Mouse (Mus musculus): ENCODE results near the gene Tmem132d. TPM values are rescaled to one million over a fixed set of nuclear protein-coding genes. Genes with fewer than 3 reads are reported as not detected.

Gene Tmem132d
- polyA plus RNA-seq, 1 experiment from 2014 or later = 0.32 TPM

- no peak overlapping the region for H3K27ac ChIP-seq (ENCODE audit: poor library complexity, severe bottlenecking)
- no peaks in the 10 kb centered on the region for H3K4me1 ChIP-seq (replicated peaks)
- H3K27me3 ChIP-seq (replicated peaks) = no peaks in the 10 kb centered on the region
- H3K9ac ChIP-seq = no peak overlapping the region
- no peak for ATAC-seq (ENCODE audit: insufficient number of reproducible peaks, low FRiP score)
- H3K4me2 ChIP-seq = no peak overlapping the region
- H3K4me3 ChIP-seq = no peak overlapping the region
- no peaks in the 10 kb centered on the region for H3K36me3 ChIP-seq
- peaks cover 10% of the 10 kb centered on the region; the same call in 1 of the 2 replicates for H3K9me3 ChIP-seq (replicated peaks)
- 68% methylated on average over 6 of the region's 6 CpGs for WGBS
Observed at GRCm38 (mm10) chr5:127874461-127874860, 558.4 kb downstream of the Tmem132d start.

GRCm38 (mm10) chr5:127865157-127865556 is 567.7 kb downstream of the Tmem132d start:
- Histone ChIP-seq H3K4me2 (no peak overlapping the region), H3K9ac (no peak overlapping the region), H3K27ac (ENCODE audit: poor library complexity, severe bottlenecking) (no peak overlapping the region), H3K4me3 (no peak overlapping the region), H3K9me3 (replicated peaks) (no peaks in the 10 kb centered on the region), H3K4me1 (replicated peaks) (no peaks in the 10 kb centered on the region), H3K36me3 (no peaks in the 10 kb centered on the region), H3K27me3 (replicated peaks) (no peaks in the 10 kb centered on the region)
- ATAC-seq (ENCODE audit: insufficient number of reproducible peaks, low FRiP score) = no peak
- 78% methylated on average over 6 of the region's 6 CpGs for WGBS

DNA sequence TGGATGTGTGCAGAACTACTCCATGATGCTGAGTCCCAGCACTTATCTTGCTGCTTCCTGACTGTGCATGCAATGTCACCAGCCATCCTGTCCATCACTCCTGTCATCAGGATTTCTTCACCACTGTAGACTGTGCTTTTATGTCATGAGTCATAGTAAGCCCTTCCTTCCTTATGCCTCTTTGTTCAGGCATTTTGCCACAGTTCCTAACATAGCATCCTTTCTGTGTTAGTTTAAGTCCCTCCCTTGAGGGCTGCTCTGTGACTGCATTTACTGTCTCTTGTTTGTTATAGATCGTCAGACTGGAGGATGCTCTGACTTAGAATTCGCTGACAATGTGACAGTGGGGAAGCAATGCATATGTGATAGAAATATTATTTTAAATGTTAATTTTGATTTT is 573.2 kb downstream of the Tmem132d start:
- Histone ChIP-seq H3K9ac (no peak overlapping the region), H3K27me3 (replicated peaks) (no peaks in the 10 kb centered on the region), H3K4me1 (replicated peaks) (no peaks in the 10 kb centered on the region), H3K27ac (ENCODE audit: poor library complexity, severe bottlenecking) (no peak overlapping the region), H3K4me3 (no peak overlapping the region), H3K9me3 (replicated peaks) (no peaks in the 10 kb centered on the region), H3K4me2 (no peak overlapping the region), H3K36me3 (no peaks in the 10 kb centered on the region)
- 66% methylated on average over 2 of the region's 2 CpGs for WGBS
- no peak for ATAC-seq (ENCODE audit: insufficient number of reproducible peaks, low FRiP score)

GRCm38 (mm10) chr5:127852305-127852704 is 580.6 kb downstream of the Tmem132d start:
- H3K4me3 ChIP-seq = no peak overlapping the region
- H3K9ac ChIP-seq = no peak overlapping the region
- no peak overlapping the region for H3K27ac ChIP-seq (ENCODE audit: poor library complexity, severe bottlenecking)
- no peaks in the 10 kb centered on the region for H3K36me3 ChIP-seq
- ATAC-seq (ENCODE audit: insufficient number of reproducible peaks, low FRiP score) = no peak
- peaks cover 3% of the 10 kb centered on the region for H3K9me3 ChIP-seq (replicated peaks)
- H3K4me1 ChIP-seq (replicated peaks) = no peaks in the 10 kb centered on the region
- WGBS = 77% methylated on average over 1 of the region's 1 CpGs
- no peaks in the 10 kb centered on the region for H3K27me3 ChIP-seq (replicated peaks)
- H3K4me2 ChIP-seq = no peak overlapping the region

DNA sequence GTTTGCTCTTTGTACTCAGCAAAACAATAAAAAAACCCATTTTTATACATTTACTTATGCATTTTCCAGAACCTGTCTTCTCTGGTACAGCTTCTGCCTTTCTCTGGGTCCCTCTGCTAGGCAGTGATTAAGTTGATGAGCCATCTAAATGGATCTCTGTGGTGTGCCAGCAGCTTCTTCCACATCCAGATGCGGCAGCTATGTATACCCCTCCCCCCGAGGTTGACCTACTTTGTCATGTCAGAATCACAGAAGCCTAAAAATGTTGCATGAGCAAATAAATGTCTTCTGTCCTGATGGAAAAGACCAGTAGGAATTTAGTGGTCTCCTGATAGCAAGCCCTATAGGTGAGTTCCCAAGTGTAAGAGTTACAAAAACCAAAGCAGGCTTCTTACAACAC is 601.1 kb downstream of the Tmem132d start:
- Histone ChIP-seq H3K9ac (no peak overlapping the region), H3K4me2 (no peak overlapping the region), H3K36me3 (no peaks in the 10 kb centered on the region), H3K27ac (ENCODE audit: poor library complexity, severe bottlenecking) (no peak overlapping the region), H3K9me3 (replicated peaks) (peaks cover 8% of the 10 kb centered on the region; the same call in 1 of the 2 replicates), H3K4me1 (replicated peaks) (no peaks in the 10 kb centered on the region), H3K4me3 (no peak overlapping the region), H3K27me3 (replicated peaks) (no peaks in the 10 kb centered on the region)
- ATAC-seq (ENCODE audit: insufficient number of reproducible peaks, low FRiP score) = no peak
- WGBS = 77% methylated on average over 2 of the region's 2 CpGs

DNA sequence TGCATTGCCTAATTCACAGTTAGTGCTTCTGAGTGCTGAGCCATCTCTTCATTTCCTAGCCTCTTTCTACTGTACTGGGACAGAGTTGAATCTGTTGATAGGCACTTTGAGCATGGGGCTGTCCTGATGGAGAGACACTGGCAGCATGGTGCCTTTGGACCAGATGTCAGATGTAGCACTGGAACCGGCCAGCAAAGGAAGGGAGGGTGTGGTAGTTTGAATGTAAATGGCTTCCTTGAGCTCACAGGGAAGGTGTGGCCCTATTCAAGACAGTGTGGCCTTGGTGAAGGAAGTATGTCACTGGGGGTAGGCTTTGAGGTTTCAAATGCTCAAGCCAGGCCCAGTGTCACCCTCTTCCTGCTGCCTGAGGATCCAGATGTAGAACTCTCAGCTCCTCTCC is 602.0 kb downstream of the Tmem132d start:
- no peak overlapping the region for H3K9ac ChIP-seq
- H3K4me2 ChIP-seq = no peak overlapping the region
- peaks cover 8% of the 10 kb centered on the region; the same call in 1 of the 2 replicates for H3K9me3 ChIP-seq (replicated peaks)
- WGBS = 71% methylated on average over 1 of the region's 1 CpGs
- H3K4me1 ChIP-seq (replicated peaks) = no peaks in the 10 kb centered on the region
- H3K36me3 ChIP-seq = no peaks in the 10 kb centered on the region
- no peak overlapping the region for H3K27ac ChIP-seq (ENCODE audit: poor library complexity, severe bottlenecking)
- ATAC-seq (ENCODE audit: insufficient number of reproducible peaks, low FRiP score) = no peak
- no peak overlapping the region for H3K4me3 ChIP-seq
- H3K27me3 ChIP-seq (replicated peaks) = no peaks in the 10 kb centered on the region

DNA sequence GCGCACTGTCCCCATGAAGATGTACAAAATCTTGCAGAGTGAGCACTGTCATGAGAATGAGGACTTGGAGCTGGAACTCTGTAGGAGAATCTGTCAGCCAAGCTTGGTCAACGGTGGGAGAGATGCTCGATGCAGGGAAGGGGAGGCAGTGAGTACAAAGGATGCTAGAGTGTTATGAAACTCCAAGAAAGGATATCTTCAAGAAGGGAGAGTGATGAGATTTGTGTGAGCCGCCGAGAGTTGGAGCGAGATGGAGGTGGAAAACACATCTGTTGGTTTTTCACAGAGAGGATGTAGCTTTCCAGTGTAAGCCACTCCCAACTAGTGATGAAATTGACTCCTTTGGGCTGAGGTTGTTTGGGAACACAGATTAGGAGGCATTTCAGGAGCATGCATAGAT is 604.1 kb downstream of the Tmem132d start:
- Histone ChIP-seq H3K27me3 (replicated peaks) (no peaks in the 10 kb centered on the region), H3K9me3 (replicated peaks) (peaks cover 9% of the 10 kb centered on the region), H3K9ac (no peak overlapping the region), H3K4me1 (replicated peaks) (no peaks in the 10 kb centered on the region), H3K36me3 (no peaks in the 10 kb centered on the region), H3K4me3 (no peak overlapping the region), H3K27ac (ENCODE audit: poor library complexity, severe bottlenecking) (no peak overlapping the region), H3K4me2 (no peak overlapping the region)
- no peak for ATAC-seq (ENCODE audit: insufficient number of reproducible peaks, low FRiP score)
- 78% methylated on average over 6 of the region's 6 CpGs for WGBS

- Histone ChIP-seq H3K27ac (ENCODE audit: poor library complexity, severe bottlenecking) (no peak overlapping the region), H3K4me3 (no peak overlapping the region), H3K4me1 (replicated peaks) (no peaks in the 10 kb centered on the region), H3K27me3 (replicated peaks) (no peaks in the 10 kb centered on the region), H3K9me3 (replicated peaks) (peaks cover 6% of the 10 kb centered on the region), H3K4me2 (no peak overlapping the region), H3K36me3 (no peaks in the 10 kb centered on the region), H3K9ac (no peak overlapping the region)
- no peak for ATAC-seq (ENCODE audit: insufficient number of reproducible peaks, low FRiP score)
- WGBS = 18% methylated on average over 1 of the region's 1 CpGs
Observed at GRCm38 (mm10) chr5:127821960-127822359, 610.9 kb downstream of the Tmem132d start.

- H3K9ac ChIP-seq = no peak overlapping the region
- no peak for ATAC-seq (ENCODE audit: insufficient number of reproducible peaks, low FRiP score)
- no peak overlapping the region for H3K4me3 ChIP-seq
- no peak overlapping the region for H3K4me2 ChIP-seq
- no peaks in the 10 kb centered on the region for H3K36me3 ChIP-seq
- 0 out of 2 replicates have a peak, but pooled peaks cover 4% of the 10 kb centered on the region for H3K9me3 ChIP-seq (replicated peaks)
- H3K27ac ChIP-seq (ENCODE audit: poor library complexity, severe bottlenecking) = no peak overlapping the region
- no peaks in the 10 kb centered on the region for H3K4me1 ChIP-seq (replicated peaks)
- 79% methylated on average over 8 of the region's 8 CpGs for WGBS
- H3K27me3 ChIP-seq (replicated peaks) = no peaks in the 10 kb centered on the region
Observed at GRCm38 (mm10) chr5:127815292-127815691, 617.6 kb downstream of the Tmem132d start.

GRCm38 (mm10) chr5:127807419-127807818 is 625.5 kb downstream of the Tmem132d start:
- Histone ChIP-seq H3K4me2 (no peak overlapping the region), H3K9ac (no peak overlapping the region), H3K36me3 (no peaks in the 10 kb centered on the region), H3K27me3 (replicated peaks) (no peaks in the 10 kb centered on the region), H3K27ac (ENCODE audit: poor library complexity, severe bottlenecking) (no peak overlapping the region), H3K4me1 (replicated peaks) (no peaks in the 10 kb centered on the region), H3K4me3 (no peak overlapping the region), H3K9me3 (replicated peaks) (peaks cover 14% of the 10 kb centered on the region; the same call in 1 of the 2 replicates)
- 64% methylated on average over 3 of the region's 3 CpGs for WGBS
- no peak for ATAC-seq (ENCODE audit: insufficient number of reproducible peaks, low FRiP score)

DNA sequence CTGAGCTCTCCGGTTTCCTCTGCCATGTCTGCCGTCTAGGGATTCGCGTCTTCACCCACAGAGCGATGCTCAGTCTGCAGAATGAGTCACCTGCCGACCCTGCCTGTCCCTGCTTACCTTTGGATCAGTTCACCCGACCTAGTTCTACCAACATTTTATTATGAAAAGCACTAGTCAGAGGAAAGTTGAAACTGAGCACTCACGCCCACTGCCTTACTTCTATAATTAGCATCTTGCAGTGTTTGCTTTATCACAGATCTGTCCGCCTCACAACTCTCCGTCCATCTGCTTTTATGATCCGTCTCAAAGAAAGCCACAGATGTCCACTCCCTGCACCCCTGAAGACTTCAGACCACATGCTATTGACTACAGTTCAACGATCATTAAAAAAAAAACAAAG is 626.0 kb downstream of the Tmem132d start:
- Histone ChIP-seq H3K4me2 (no peak overlapping the region), H3K9ac (no peak overlapping the region), H3K9me3 (replicated peaks) (peaks cover 14% of the 10 kb centered on the region; the same call in 1 of the 2 replicates), H3K4me3 (no peak overlapping the region), H3K36me3 (no peaks in the 10 kb centered on the region), H3K4me1 (replicated peaks) (no peaks in the 10 kb centered on the region), H3K27ac (ENCODE audit: poor library complexity, severe bottlenecking) (no peak overlapping the region), H3K27me3 (replicated peaks) (no peaks in the 10 kb centered on the region)
- WGBS = 70% methylated on average over 12 of the region's 12 CpGs
- ATAC-seq (ENCODE audit: insufficient number of reproducible peaks, low FRiP score) = no peak

DNA sequence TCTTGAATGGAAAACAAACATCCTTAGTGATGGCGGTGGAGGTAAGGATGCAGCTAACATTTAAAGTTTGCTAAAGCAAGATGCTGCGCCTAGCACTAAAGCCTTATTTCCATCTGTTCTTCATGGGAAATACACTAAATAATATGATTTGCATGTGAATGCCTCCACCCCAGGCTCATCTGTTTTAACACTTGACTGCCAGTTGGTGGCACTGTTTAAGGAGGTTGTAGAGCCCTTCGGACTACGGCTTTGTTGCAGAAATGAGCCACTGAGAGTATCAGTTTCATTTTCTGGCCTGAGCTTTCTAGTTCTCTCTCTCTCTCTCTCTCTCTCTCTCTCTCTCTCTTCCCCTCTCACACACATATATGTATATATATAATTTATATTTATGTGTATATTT is 632.0 kb downstream of the Tmem132d start:
- WGBS = 54% methylated on average over 4 of the region's 4 CpGs
- Histone ChIP-seq H3K4me3 (no peak overlapping the region), H3K4me2 (no peak overlapping the region), H3K27ac (ENCODE audit: poor library complexity, severe bottlenecking) (no peak overlapping the region), H3K36me3 (no peaks in the 10 kb centered on the region), H3K9ac (no peak overlapping the region), H3K4me1 (replicated peaks) (no peaks in the 10 kb centered on the region), H3K27me3 (replicated peaks) (no peaks in the 10 kb centered on the region), H3K9me3 (replicated peaks) (0 out of 2 replicates have a peak, but pooled peaks cover 7% of the 10 kb centered on the region)
- no peak for ATAC-seq (ENCODE audit: insufficient number of reproducible peaks, low FRiP score)

Measured in heart, embryonic 12.5 days (tissue).